ENCODE assay signal across 9 mouse cellular contexts in the genomic region with DNA sequence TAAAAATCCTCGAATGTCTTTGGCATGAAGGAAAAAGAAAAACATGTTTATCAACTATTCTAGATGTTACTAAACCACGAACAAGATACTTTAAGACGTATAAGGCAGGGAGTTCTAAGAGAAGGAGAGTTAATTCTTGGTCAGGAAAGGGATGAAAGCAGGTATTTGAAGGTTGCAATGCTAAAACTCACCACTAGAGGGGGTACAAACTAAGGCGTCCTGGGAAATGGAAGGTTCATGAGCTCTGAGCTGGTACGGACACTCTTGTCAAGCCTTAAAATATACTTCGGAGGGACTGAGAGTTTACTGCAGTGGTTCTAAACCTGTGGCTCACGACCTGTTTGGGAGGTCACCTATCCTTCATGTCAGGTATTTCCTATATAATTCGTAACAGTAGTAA. TPM values are rescaled to one million over a fixed set of nuclear protein-coding genes. Genes with fewer than 3 reads are reported as not detected.
DNase-seq lines count a peak whose midpoint lies in the region; ATAC-seq and TF ChIP-seq lines count a peak whose summit lies in the region.
"Had no signal": no experiment of that assay in that cellular context is flagged by ENCODE, and none has a peak within 500 bp of the region (broad histone marks: within the 10 kb centered on the region; RNA-seq: fewer than 3 reads in every experiment).

No protein-coding gene starts in this region.

- intact Hi-C loops in left cerebral cortex, postnatal 14 days (cut with DNase I) = loop anchor here (1.0 to 10.0 kb wide), 2 partner anchors 140 to 429 kb away; no protein-coding TSS in a partner anchor

- no peaks in the 10 kb centered on the region for H3K27me3 ChIP-seq in limb, embryonic 11.5 days (ENCODE audit: control insufficient read depth, insufficient read depth, low read length)
- H3K27me3 ChIP-seq in limb, embryonic 10.5 days (ENCODE audit: low read depth, poor library complexity, severe bottlenecking) = no peaks in the 10 kb centered on the region

- H3K4me1 ChIP-seq in limb, embryonic 11.5 days (ENCODE audit: control insufficient read depth, insufficient read depth, low read length) = no peaks in the 10 kb centered on the region
- peaks cover 10% of the 10 kb centered on the region for H3K4me1 ChIP-seq in limb, embryonic 10.5 days
- H3K4me1 ChIP-seq in cortical plate, adult 2 months (ENCODE audit: control insufficient read depth, insufficient read depth, low read length) = no peaks in the 10 kb centered on the region

- no peak overlapping the region for H3K27ac ChIP-seq in limb, embryonic 11.5 days (replicated peaks; ENCODE audit: low read depth, low read length)
- H3K27ac ChIP-seq in limb, embryonic 10.5 days = no peak overlapping the region
- H3K27ac ChIP-seq in cortical plate, adult 2 months (ENCODE audit: insufficient read depth, low read length) = no peak overlapping the region

- DNase-seq in adrenal gland, postnatal 14 days = peak; percentile 43
- DNase-seq in adrenal gland, adult 8-10 months = no peak
- DNase-seq in limb, embryonic 11.5 days (ENCODE audit: low spot score) = peak; percentile 46
- DNase-seq in limb, embryonic 10.5 days (ENCODE audit: low spot score) = no peak
- peak; percentile 52 for DNase-seq in MEL-GATA-1-ER (ENCODE audit: extremely low read depth, low read depth)
- peak; percentile 52 to 70 for DNase-seq in left cerebral cortex, postnatal 14 days (ENCODE audit: low spot score in 2 of 2)
- DNase-seq in yolk sac, embryonic 10.5 days (ENCODE audit: low spot score) = no peak

- no peak for TF ChIP-seq POLR2A in cortical plate, adult 2 months (IDR thresholded peaks at IDR 0.05; ENCODE audit: extremely low read depth, insufficient read depth, low read length)

- 52% methylated on average over 8 of the region's 8 CpGs for WGBS in limb, embryonic 11.5 days
- WGBS in limb, embryonic 10.5 days = 49% methylated on average over 8 of the region's 8 CpGs

- no peak for ATAC-seq in limb, embryonic 11.5 days (ENCODE audit: insufficient number of reproducible peaks, low FRiP score, low TSS enrichment, low read depth)

- H3K4me3 ChIP-seq in limb, embryonic 11.5 days (ENCODE audit: low read depth, low read length) = no peak overlapping the region
- H3K4me3 ChIP-seq in limb, embryonic 10.5 days = no peak overlapping the region
- H3K4me3 ChIP-seq in cortical plate, adult 2 months (ENCODE audit: insufficient read depth, low read length) = no peak overlapping the region
- H3K4me3 ChIP-seq: myocyte had no signal

- no peak overlapping the region for H3K4me2 ChIP-seq in limb, embryonic 11.5 days (ENCODE audit: low read depth, severe bottlenecking)

- no peaks in the 10 kb centered on the region for H3K9me3 ChIP-seq in limb, embryonic 11.5 days (ENCODE audit: control insufficient read depth, low read length)
- H3K9me3 ChIP-seq in limb, embryonic 10.5 days (replicated peaks) = no peaks in the 10 kb centered on the region

- TF ChIP-seq CTCF in cortical plate, adult 2 months (IDR thresholded peaks at IDR 0.05; ENCODE audit: extremely low read depth, insufficient read depth, low read length) = peak; percentile 59

- H3K9ac ChIP-seq in limb, embryonic 11.5 days (ENCODE audit: low read length) = no peak overlapping the region

- no peaks in the 10 kb centered on the region for H3K36me3 ChIP-seq in limb, embryonic 11.5 days (ENCODE audit: control insufficient read depth, insufficient read depth, low read length)
- no peaks in the 10 kb centered on the region for H3K36me3 ChIP-seq in limb, embryonic 10.5 days

RNA-seq across cellular contexts. Expression of a gene that starts 41.4 kb away (rescaled TPM):
- total RNA-seq in adrenal gland, postnatal 14 days (2021) = 0.56 TPM in 2 replicates
- total RNA-seq in adrenal gland, adult 8-10 months (2022) = under 1 TPM in 1 of 4 experiments, not detected in 3; 0.49 TPM
- 0.13 and 1.0 TPM in 2 replicates for polyA plus RNA-seq in limb, embryonic 11.5 days (2014; fragmentation: Nextera tagmentation; extraction: Ambion mirVana)
- 0.41 and 0.54 TPM in 2 replicates for polyA plus RNA-seq in limb, embryonic 10.5 days (2016; fragmentation: Nextera tagmentation; extraction: Ambion mirVana)
- 0.26 and 0.38 TPM in 2 replicates for polyA plus RNA-seq in cortical plate, adult 2 months (2012; rRNA removed)
- total RNA-seq in left cerebral cortex, postnatal 14 days (2021) = under 1 TPM in 1 of 2 experiments, not detected in 1; 0.76 TPM

Comparison
In these comparisons a context has a peak if more than half of its experiments do, and no peak if none do; other contexts are left out.
1. DNase-seq: peak in adrenal gland, postnatal 14 days (single experiment), limb, embryonic 11.5 days (single experiment), MEL-GATA-1-ER (single experiment) and left cerebral cortex, postnatal 14 days (2 of 2); none in adrenal gland, adult 8-10 months (single experiment), limb, embryonic 10.5 days (single experiment) and yolk sac, embryonic 10.5 days (single experiment).